Mouse (Mus musculus) C2C12 (cell line): ENCODE results near the gene Slc22a14.

ENCODE experiments used
- CTCF ChIP-seq: IDR thresholded peaks from one replicate; pipeline ENCODE4 v1.5.1; 2011; ENCODE audit not compliant: control insufficient read depth, insufficient read depth, insufficient read length
- MAX ChIP-seq: IDR thresholded peaks from one replicate; pipeline ENCODE4 v1.6.1; 2011; ENCODE audit warnings: mild to moderate bottlenecking, control low read depth

DNA sequence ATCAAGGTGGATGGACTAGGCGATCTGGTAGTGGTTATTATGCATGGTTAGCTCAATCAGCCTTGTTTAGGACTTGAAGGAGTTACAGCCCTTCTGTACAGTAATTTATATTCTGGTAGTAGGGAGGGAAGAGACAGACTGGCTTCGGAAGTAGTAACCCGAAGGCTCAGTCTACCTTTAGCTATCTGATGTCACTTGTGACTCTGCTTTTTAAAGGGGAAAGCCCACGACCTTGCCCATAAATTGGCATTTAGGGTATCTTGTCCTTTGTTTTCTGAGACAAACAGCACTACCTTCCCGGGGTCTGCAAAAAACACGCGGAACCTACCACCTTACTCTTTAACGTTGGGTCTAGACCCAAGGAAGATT lies 25.2 kb downstream of the Slc22a14 start:
- TF ChIP-seq CTCF (no peak), MAX (no peak)
